Mouse (Mus musculus): Measurements from ENCODE around the gene Pcbp2. TPM values are rescaled to one million over a fixed set of nuclear protein-coding genes. Genes with fewer than 3 reads are reported as not detected.
A peak's percentile ranks its signal among the peaks of the same experiment; 100 is the strongest.

Gene Pcbp2
- polyA plus RNA-seq, 1 experiment = 834 TPM

DNA sequence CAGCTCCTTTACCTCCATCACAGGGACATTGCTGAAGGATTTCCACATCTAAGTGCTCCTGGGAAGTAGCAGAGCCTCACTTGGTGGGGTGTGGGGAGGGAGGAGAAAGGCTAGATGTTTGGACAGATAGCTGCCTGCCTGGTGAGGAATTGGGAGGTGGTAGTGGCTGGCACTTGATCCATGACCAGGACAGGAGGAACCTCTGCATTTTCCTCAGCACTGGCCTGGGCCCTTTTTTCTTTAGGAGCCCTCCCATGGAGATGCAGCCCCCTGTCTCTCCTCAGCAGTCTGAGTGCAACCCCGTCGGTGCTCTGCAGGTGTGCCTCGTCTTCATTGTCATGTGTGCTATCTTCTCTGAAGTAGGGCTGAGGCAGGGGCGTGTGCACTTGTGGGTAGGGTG, 51.1 kb downstream of the Pcbp2 start:
- Histone ChIP-seq H3K27ac (ENCODE audit: insufficient read depth, low read depth, low read length) (no peak overlapping the region), H3K4me3 (ENCODE audit: insufficient read depth, low read depth, low read length) (no peak overlapping the region), H3K4me1 (ENCODE audit: control insufficient read depth, insufficient read depth, low read length) (peaks cover 10% of the 10 kb centered on the region)
- TF ChIP-seq CTCF (IDR thresholded peaks at IDR 0.05; ENCODE audit: insufficient read depth, low read depth, low read length) (no peak), POLR2A (IDR thresholded peaks at IDR 0.05; ENCODE audit: insufficient read depth, low read depth, low read length) (no peak)
- 85% methylated on average over 4 of the region's 4 CpGs for WGBS

GRCm38 (mm10) chr15:102524892-102525485, 54.6 kb downstream of the Pcbp2 start, which contains the start of gene Npff:
Gene Npff, minus strand, starts transcription at chr15:102524942.
- H3K4me3 ChIP-seq (ENCODE audit: insufficient read depth, low read depth, low read length) = no peak within 1 kb of the TSS
- TF ChIP-seq CTCF (IDR thresholded peaks at IDR 0.05; ENCODE audit: insufficient read depth, low read depth, low read length) (peak; percentile 59), POLR2A (IDR thresholded peaks at IDR 0.05; ENCODE audit: insufficient read depth, low read depth, low read length) (no peak)
- H3K4me1 ChIP-seq (ENCODE audit: control insufficient read depth, insufficient read depth, low read length) = 0 out of 2 replicates have a peak, but pooled peaks cover 6% of the 10 kb centered on the region
- 6% methylated on average over 3 of the region's 3 CpGs for WGBS
- no peak within 1 kb of the TSS for H3K27ac ChIP-seq (ENCODE audit: insufficient read depth, low read depth, low read length)

DNA sequence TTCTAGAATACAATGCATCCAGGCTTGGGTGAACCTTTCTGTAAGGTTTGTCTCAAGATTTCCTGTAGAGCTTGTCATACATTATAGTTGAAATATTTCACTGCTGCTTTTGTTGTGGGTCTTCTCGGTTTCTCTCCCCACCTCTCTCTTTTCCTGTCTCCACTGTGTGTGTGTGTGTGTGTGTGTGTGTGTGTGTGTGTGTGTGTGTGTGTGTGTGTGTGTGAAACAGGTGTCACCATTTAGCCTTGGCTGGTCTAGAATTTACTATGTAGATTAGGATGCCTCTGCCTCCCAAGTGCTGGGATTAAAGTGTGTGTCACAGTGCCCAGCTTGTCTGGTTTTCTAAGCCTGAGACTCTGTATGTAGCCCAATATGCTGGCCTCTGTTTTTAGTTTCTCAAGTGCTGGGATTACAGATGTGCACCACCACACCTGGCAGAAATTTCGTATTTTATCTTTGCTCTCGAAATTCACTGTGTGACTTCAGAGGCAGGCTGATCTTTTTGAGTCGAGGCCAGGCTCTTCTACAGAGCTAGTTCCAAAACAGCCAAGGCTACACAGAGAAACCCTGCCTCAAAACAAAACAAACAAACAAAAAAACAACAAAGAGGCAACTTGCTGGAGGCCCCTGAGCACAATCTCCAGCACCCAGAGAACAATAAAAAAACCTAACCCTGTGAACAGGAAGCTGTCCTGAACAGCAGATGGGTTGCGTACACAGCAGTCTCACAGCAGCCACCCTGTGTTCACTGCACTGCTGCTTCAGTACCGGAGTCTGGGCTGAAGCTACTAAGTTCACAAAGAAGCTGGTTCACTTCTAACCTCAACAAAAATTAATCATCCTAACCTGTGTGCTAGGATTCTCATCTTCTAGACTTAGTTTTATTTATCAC, 56.0 kb downstream of the Pcbp2 start:
- TF ChIP-seq CTCF (IDR thresholded peaks at IDR 0.05; ENCODE audit: insufficient read depth, low read depth, low read length) (no peak), POLR2A (IDR thresholded peaks at IDR 0.05; ENCODE audit: insufficient read depth, low read depth, low read length) (no peak)
- H3K27ac ChIP-seq (ENCODE audit: insufficient read depth, low read depth, low read length) = no peak overlapping the region
- no peak overlapping the region for H3K4me3 ChIP-seq (ENCODE audit: insufficient read depth, low read depth, low read length)
- H3K4me1 ChIP-seq (ENCODE audit: control insufficient read depth, insufficient read depth, low read length) = no peaks in the 10 kb centered on the region
- WGBS = 82% methylated on average over 6 of the region's 6 CpGs

DNA sequence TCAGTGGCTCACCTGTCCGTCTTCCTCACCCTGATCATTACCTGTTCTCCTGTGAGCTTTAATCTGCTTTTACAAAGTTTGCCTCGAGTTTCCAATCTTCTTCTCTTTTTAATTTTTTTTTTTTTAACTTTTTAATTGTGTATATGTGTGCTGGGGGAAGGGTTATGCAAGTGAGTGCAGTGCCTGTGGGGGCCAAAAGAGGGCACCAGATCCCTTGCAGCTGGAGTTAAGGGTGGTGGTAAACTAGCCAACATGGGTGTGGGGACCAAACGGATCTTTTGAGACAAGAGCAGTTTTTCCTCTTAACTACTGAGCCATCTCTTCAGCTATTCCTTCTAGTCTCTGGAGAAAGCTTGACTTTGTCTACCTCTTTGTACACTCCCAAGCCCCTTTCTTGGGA, 57.6 kb downstream of the Pcbp2 start:
- Histone ChIP-seq H3K4me1 (ENCODE audit: control insufficient read depth, insufficient read depth, low read length) (no peaks in the 10 kb centered on the region), H3K27ac (ENCODE audit: insufficient read depth, low read depth, low read length) (no peak overlapping the region), H3K4me3 (ENCODE audit: insufficient read depth, low read depth, low read length) (no peak overlapping the region)
- WGBS = 70% methylated on average over 3 of the region's 3 CpGs
- TF ChIP-seq POLR2A (IDR thresholded peaks at IDR 0.05; ENCODE audit: insufficient read depth, low read depth, low read length) (no peak), CTCF (IDR thresholded peaks at IDR 0.05; ENCODE audit: insufficient read depth, low read depth, low read length) (0 out of 2 replicates have a peak, but pooled peaks have one; percentile 14)

- WGBS = 97% methylated on average over 1 of the region's 1 CpGs
- TF ChIP-seq CTCF (IDR thresholded peaks at IDR 0.05; ENCODE audit: insufficient read depth, low read depth, low read length) (no peak), POLR2A (IDR thresholded peaks at IDR 0.05; ENCODE audit: insufficient read depth, low read depth, low read length) (no peak)
- Histone ChIP-seq H3K4me1 (ENCODE audit: control insufficient read depth, insufficient read depth, low read length) (no peaks in the 10 kb centered on the region), H3K4me3 (ENCODE audit: insufficient read depth, low read depth, low read length) (no peak overlapping the region), H3K27ac (ENCODE audit: insufficient read depth, low read depth, low read length) (no peak overlapping the region)
Measured at GRCm38 (mm10) chr15:102528396-102528795, 58.1 kb downstream of the Pcbp2 start.

DNA sequence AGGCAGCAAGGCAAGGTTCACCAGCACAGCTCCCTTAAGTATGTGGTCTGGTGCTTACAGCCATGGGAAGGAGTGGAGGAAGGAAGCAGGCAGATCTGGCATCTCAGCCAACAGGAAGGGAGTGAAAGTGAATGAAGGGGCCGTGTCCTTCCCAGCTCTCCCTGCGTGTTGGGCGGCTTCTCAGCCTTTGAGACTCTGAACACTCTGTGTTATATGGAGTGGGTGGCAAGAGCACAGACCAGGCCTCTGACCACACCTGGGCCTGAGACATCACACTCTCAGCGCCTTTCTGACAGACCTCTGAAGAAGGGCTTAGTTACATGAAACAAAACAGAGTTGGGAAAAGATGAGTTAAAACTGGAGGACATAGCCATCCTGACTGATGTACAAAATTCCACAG, 60.2 kb downstream of the Pcbp2 start:
- Histone ChIP-seq H3K4me1 (ENCODE audit: control insufficient read depth, insufficient read depth, low read length) (no peaks in the 10 kb centered on the region), H3K4me3 (ENCODE audit: insufficient read depth, low read depth, low read length) (no peak overlapping the region), H3K27ac (ENCODE audit: insufficient read depth, low read depth, low read length) (no peak overlapping the region)
- TF ChIP-seq POLR2A (IDR thresholded peaks at IDR 0.05; ENCODE audit: insufficient read depth, low read depth, low read length) (no peak), CTCF (IDR thresholded peaks at IDR 0.05; ENCODE audit: insufficient read depth, low read depth, low read length) (no peak)
- WGBS = 85% methylated on average over 4 of the region's 4 CpGs

DNA sequence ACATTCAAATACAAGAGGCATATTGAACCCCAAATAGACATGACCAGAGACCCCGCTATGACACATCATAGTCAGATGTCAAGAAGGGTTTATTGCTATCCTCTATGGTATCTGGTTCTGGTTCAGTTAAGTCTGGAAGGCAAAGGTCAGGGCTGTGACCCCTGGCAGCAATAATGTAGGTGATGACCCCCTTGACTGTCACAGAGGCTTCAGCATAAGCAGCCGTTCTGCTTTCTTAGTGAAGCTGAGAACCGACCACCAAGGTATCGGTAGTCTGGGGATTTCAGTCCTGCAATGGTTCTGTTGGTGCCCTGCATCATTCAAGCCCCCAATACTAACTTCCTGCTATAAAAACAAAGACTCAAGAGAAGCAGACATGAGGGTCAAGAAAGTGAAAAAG, 61.2 kb downstream of the Pcbp2 start:
- WGBS = 93% methylated on average over 4 of the region's 4 CpGs
- H3K4me3 ChIP-seq (ENCODE audit: insufficient read depth, low read depth, low read length) = no peak overlapping the region
- TF ChIP-seq CTCF (IDR thresholded peaks at IDR 0.05; ENCODE audit: insufficient read depth, low read depth, low read length) = no peak
- TF ChIP-seq POLR2A (IDR thresholded peaks at IDR 0.05; ENCODE audit: insufficient read depth, low read depth, low read length) = no peak
- no peaks in the 10 kb centered on the region for H3K4me1 ChIP-seq (ENCODE audit: control insufficient read depth, insufficient read depth, low read length)
- no peak overlapping the region for H3K27ac ChIP-seq (ENCODE audit: insufficient read depth, low read depth, low read length)

DNA sequence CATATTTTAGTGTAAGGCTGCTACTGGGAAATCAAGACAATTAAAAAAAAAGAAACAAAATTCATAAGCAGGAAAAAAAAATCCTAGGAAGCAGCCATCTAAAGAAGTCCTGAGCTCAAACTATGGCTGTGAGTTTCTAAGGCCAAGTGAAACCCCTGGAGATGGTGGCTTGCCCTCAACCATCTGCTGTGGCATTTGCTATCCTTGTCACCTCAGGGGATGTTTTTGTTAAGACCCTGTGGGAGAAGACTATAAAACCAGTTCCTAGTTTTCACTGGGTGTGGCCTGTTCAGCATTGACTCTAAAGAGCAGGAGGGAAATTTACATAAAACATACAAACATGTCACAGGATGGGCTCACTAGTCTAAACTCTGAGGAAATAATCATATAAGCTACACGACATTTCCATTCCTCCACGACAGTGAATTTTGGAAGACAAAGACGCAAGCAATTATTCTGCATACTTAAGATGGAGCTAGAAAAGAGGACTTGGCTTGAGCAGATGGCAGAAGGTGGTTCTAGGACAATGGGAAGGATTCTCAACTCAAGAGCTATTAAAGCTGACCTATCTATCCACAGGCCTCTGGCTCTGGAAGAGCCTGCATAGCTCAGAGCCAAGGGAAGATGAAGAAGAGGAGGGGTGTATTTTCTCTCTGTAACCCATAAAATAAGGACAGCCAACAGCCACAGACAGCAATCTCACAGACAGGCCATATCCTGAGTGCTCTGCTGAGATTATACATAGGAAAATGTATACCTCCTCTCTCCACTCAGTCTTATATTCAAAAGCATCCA, 62.0 kb downstream of the Pcbp2 start:
- 88% methylated on average over 3 of the region's 3 CpGs for WGBS
- no peak overlapping the region for H3K27ac ChIP-seq (ENCODE audit: insufficient read depth, low read depth, low read length)
- H3K4me3 ChIP-seq (ENCODE audit: insufficient read depth, low read depth, low read length) = no peak overlapping the region
- no peaks in the 10 kb centered on the region for H3K4me1 ChIP-seq (ENCODE audit: control insufficient read depth, insufficient read depth, low read length)
- TF ChIP-seq CTCF (IDR thresholded peaks at IDR 0.05; ENCODE audit: insufficient read depth, low read depth, low read length) = no peak
- no peak for TF ChIP-seq POLR2A (IDR thresholded peaks at IDR 0.05; ENCODE audit: insufficient read depth, low read depth, low read length)

All from olfactory bulb, adult 2 months (tissue).